Mouse (Mus musculus): ENCODE data around the gene Pou4f2.

Pou4f2 gene

DNA sequence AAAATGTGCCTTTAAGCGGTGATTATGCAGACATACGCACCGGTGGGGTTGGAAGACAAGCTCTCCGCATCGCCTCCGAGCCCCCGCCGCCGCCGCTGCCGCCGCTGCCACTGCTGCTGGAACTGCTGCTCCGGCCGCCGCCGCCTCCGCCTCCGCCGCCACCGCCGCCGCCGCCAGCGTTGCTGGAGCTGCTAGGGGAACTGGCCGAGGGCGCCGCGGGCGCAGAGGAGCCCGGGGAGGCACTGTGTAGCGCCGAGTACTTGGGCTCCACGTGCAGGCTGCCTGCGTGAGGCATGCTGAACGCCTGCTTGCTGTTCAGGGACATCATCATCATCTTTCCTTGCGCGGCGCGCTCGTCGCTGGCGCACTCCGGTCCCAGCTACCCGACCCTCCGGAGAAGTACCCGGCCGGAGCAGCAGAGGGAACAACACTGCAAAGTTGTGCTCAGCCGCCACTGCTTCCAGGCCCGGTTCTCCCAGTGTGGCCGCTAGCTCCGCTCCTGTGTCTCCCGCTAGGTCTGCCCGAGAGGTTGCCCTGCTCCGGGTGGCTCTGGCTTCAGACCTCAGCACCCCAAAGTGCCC, at the start of gene Pou4f2:
Gene Pou4f2 (minus strand): TSS at position 575 of the 581 bp plus-strand sequence.
- DNase-seq: no peak

DNA sequence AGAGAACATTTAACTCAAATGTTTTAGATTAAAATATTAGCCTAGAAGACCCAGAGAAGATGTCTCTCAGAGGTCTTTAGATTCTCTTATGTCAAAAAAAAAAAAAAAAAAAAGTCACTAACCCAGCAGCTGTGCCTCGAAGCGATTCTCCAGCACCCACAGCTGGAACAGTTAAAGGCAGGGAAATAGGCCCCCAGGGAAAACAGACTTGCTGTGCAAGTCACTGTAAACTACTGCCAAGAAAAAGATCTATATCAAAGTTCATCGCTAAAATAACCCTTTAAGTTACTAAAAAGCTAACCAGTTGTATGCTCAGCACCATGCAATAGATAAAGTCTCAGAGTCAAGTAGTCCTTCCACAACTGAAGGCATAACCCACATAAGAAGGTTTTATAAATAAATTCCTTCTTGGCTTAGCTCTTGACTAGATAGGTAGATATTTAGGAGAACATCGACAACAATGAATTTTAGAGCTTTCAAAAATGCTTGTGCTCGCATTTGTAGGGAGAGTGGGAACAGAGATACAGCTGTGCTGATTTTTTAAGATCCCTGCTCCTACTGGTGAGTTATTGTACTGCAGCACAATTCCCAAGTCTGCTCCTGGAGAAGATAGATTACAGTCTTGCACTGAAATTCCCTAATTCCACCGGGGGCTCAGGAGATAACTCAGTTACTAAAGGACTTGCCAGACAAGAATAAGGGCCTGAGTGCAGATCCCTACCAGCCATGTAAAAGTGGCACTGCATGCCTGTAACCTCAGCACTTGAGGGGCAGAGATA, 40.8 kb upstream of the Pou4f2 start:
- no peak for DNase-seq

- no peak for DNase-seq
Measured at GRCm38 (mm10) chr8:78467889-78468288, 31.4 kb upstream of the Pou4f2 start.

GRCm38 (mm10) chr8:78463941-78464340, 27.5 kb upstream of the Pou4f2 start:
- no peak for DNase-seq

- no peak for DNase-seq
Measured at GRCm38 (mm10) chr8:78456441-78456840, 20.0 kb upstream of the Pou4f2 start.

DNA sequence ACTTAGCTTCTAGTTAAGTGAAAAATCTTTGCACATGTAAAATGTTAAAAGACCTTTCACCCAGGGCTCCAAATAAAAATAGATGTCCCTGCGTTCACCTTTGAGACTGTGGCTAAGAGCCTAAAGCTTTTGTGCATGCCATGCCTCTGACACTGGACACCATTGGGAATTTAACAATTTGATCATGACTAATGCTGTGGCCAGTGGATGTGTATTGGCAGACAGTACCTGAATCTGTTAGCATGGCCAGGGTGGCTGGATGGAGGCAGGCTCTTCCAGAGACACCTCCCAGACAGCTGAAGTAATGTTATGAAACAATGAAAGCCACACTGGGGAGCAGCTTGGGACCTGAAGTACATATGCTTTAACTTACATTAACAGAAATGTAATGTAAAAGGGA, 6.3 kb upstream of the Pou4f2 start:
- no peak for DNase-seq

DNA sequence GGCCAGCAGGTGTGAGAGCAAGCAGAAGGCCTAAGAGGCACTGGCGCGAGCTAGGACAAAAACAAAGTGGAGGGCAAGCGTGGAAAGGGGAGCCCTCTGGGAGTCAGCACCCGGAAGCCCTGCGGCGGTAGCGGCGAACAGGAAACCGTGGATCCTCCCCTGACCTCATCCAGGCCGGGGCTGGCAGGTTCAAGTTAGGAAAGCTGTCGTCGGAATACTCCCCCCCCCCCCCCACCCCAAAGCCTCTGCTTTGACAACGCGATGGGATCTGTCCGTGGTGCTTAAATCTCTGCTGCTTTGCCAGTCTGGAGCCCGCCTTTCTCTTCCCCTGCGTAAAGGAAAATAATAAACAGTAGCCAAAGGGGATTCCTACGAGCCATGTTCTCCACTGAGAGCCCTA, 1.7 kb upstream of the Pou4f2 start:
- DNase-seq: no peak

GRCm38 (mm10) chr8:78437140-78438045, 948 bp upstream of the Pou4f2 start:
- DNase-seq: no peak

GRCm38 (mm10) chr8:78436661-78437060, 216 bp upstream of the Pou4f2 start:
- no peak for DNase-seq

DNA sequence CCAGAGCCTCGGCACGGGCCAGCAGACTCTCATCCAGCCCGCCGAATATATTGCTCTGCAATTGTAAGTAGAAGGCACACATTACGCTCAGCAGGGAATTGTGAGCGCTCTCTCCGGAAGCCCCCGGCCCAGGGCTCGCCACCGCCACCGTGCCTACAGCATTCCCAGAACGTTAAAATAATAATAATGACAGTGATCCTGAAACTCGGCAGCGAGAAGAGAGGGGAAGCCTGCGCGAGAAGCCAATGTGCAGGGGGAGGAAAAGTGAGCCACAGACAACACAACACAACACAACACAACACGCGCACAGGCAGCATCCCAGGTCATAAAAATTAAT, 853 bp downstream of the Pou4f2 start:
- DNase-seq: no peak

DNA sequence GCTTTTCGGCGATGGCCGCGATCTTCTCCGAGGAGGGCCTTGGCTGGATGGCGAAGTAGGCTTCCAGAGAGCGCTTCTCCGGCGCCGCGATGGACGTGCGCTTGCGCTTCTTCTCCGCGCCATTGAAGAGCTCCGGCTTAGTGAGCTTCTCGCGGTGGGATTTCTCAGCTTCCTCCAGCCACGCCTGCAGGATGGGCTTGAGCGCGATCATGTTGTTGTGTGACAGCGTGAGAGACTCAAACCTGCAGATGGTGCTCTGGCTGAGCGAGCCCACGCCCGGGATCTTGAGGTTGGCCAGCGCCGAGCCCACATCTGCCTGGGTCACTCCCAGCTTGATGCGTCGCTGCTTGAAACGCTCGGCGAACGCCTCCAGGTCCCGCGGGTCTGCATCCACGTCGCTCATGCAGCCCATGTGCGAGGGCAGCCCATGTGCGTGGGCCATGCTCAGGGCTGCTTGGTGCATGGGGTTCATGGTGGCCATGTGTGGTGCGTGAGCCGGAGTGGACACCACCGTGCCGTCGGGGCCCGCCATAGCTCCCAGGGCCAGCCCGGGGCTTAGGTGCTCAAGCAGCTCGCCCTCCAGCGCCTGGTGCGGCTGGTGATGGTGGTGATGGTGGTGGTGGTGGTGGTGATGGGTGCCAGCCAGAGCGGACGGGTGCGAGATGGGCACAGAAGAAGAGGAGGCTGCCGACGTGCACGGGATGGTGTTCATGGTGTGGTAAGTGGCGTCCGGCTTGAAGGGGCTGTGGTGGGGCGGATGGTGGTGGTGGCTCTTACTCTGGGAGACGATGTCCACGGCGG, 1.4 kb downstream of the Pou4f2 start:
- no peak for DNase-seq

DNA sequence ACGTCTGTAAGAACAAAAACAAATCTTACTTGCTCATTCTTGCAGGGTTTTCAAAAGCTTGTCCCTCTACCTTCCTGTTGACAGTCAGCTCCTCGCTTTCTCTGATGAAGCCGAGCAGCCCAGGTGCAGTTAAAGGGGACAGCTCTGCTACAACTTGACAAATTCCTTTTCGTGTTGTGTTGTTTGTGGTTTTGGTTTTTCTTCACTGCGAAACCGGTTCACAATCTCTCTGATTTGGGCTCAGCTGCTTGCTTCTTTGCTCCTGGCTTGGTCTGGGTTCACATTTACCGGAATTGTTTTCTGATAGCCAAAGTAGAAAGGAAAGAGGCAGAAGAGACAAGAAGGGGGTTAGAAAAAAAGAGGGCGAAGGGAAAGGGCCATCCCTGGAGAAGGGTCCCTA, 2.1 kb downstream of the Pou4f2 start:
- DNase-seq: no peak

DNA sequence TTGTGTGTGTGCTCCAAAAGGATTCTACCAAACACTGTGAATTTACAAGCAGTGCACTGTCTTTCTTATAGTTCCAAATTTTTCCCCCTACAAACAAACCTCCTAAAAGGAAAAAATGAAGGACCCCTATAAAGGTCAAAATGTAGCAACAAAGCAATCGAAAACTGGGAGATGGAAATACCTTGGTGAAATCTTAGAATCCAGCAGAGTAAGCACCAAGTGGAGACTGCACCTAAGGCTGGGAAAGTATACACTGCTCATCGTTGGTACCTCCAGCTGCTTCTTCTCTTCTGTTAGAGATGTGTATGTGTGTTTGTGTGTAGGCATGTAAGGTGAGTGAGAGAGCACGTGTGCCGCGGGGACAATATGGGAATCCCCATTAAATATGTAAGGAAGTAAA, 3.1 kb downstream of the Pou4f2 start:
- DNase-seq: no peak

GRCm38 (mm10) chr8:78432451-78432850, 4.0 kb downstream of the Pou4f2 start:
- DNase-seq: no peak

DNA sequence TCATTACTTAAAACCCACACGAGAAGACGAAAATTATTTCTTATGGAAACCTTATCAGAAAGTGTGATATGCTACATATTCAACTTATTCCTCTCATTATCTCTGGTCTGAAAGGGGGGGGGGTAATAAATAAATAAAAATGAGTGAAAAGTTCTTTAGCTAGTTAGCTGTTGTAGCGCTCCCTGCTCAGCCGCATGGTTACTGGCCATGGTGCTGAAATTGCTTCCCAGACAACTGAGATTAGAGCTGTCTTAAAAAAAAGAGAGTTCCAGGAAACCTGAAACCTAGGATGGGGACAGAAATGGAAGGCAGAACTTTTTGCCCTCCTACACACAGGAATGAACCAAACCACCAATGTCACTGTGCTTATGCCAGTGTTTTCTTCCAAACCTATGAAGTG, 5.1 kb downstream of the Pou4f2 start:
- DNase-seq: no peak

GRCm38 (mm10) chr8:78428148-78428547, 8.3 kb downstream of the Pou4f2 start:
- DNase-seq: no peak

DNA sequence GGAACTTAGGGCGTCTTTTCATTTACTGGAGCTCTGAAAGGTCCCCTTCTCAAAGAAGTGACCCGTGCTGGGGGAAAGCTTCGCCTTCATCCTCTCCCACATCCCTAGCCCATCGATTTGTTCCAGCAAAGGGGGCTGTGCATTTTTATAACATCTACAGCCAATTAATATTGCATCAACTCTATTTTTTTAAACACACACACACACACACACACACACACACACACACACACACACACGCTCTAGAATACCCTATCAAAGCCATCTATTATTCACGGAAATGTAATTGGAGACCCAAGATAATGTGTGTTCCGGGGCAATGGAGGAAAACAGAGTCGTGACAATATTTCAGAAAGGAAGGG, 8.7 kb downstream of the Pou4f2 start:
- DNase-seq: no peak

GRCm38 (mm10) chr8:78426875-78427768, 9.3 kb downstream of the Pou4f2 start:
- no peak for DNase-seq

DNA sequence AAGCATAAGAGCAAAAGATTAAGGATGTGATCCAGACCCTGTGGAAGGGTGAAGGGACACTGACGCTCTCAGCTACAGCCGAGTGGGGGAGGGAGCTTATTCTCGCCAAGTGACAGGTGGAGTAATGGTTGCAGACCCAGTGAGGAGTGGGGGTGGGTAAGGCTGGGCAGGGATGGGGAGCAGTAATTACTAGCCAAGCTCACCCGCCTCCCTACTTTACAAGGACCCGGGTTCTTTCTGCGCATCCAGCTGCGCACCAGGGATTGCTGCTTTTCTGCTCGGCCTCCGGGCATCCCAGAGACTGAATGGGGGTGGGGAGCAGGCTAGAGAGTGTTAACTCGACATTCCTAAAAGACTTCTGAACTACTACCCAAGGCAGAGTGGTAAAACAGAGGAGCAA, 10.0 kb downstream of the Pou4f2 start:
- DNase-seq: no peak

GRCm38 (mm10) chr8:78423937-78424336, 12.5 kb downstream of the Pou4f2 start:
- DNase-seq: no peak

DNA sequence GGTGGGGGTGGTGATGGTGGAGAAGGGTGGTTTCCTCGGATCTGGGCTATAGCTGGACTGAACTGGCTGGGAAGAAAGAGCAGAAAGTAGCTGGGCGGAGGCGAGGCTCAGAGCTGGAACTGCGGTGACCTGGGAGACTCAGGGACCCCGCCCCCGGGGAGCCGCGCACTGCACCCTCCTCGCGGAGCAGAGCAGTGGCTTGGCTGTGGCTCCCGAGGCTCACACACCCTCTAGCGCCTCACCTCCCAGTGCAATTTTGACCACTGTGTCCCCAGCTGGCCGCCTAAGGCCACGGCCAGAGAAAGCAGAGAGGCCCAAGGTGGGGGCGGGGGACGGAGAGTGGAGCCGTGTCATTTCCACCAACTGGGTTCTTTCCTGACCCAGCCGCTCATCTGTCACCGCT, 16.3 kb downstream of the Pou4f2 start:
- DNase-seq: no peak

GRCm38 (mm10) chr8:78419272-78419671, 17.2 kb downstream of the Pou4f2 start:
- DNase-seq: no peak
